Mouse (Mus musculus): ENCODE measurements around the gene Spag16. TPM values are rescaled to one million over a fixed set of nuclear protein-coding genes. Genes with fewer than 3 reads are reported as not detected.

The Spag16 gene
- total RNA-seq, 1 experiment from 2014 or later, result not detected

GRCm38 (mm10) chr1:70700270-70700669 lies 873.5 kb downstream of the Spag16 start:
- ATAC-seq (replicated peaks in 1 of 2; ENCODE audit: insufficient read depth in 1 of 2, low FRiP score in 2 of 2, low TSS enrichment in 1 of 2, low read depth in 1 of 2, poor library complexity in 2 of 2, severe bottlenecking in 2 of 2), result no peak

- no peak for ATAC-seq (replicated peaks in 1 of 2; ENCODE audit: insufficient read depth in 1 of 2, low FRiP score in 2 of 2, low TSS enrichment in 1 of 2, low read depth in 1 of 2, poor library complexity in 2 of 2, severe bottlenecking in 2 of 2)
Measured at GRCm38 (mm10) chr1:70703934-70704333, 877.2 kb downstream of the Spag16 start.

GRCm38 (mm10) chr1:70705821-70706220 lies 879.1 kb downstream of the Spag16 start:
- no peak for ATAC-seq (replicated peaks in 1 of 2; ENCODE audit: insufficient read depth in 1 of 2, low FRiP score in 2 of 2, low TSS enrichment in 1 of 2, low read depth in 1 of 2, poor library complexity in 2 of 2, severe bottlenecking in 2 of 2)

GRCm38 (mm10) chr1:70725045-70725444 lies 898.3 kb downstream of the Spag16 start:
- no peak for ATAC-seq (replicated peaks in 1 of 2; ENCODE audit: insufficient read depth in 1 of 2, low FRiP score in 2 of 2, low TSS enrichment in 1 of 2, low read depth in 1 of 2, poor library complexity in 2 of 2, severe bottlenecking in 2 of 2)

GRCm38 (mm10) chr1:70725655-70726066 lies 898.9 kb downstream of the Spag16 start, which contains the start of gene Vwc2l:
Gene Vwc2l, plus strand, starts transcription at chr1:70725715.
- ATAC-seq (replicated peaks in 1 of 2; ENCODE audit: insufficient read depth in 1 of 2, low FRiP score in 2 of 2, low TSS enrichment in 1 of 2, low read depth in 1 of 2, poor library complexity in 2 of 2, severe bottlenecking in 2 of 2), result peak; percentile 49 to 62; a peak in 2 of 4 replicates

Other genes with a start within 250 kb of the Spag16 start
- 56.7 and 64.6 TPM in 2 replicates for gene Ikzf2, start 139.7 kb upstream of the Spag16 start, total RNA-seq (2017)

Measured in hematopoietic stem cell, adult 5-6 weeks (primary cell).